In genomic region chr4:45676137-45676536, GRCm38 (mm10) we compare ENCODE assay signal across 10 mouse cellular contexts.
DNase-seq lines count a peak whose midpoint lies in the region; ATAC-seq and TF ChIP-seq lines count a peak whose summit lies in the region.
"Had no signal": no experiment of that assay in that cellular context is flagged by ENCODE, and none has a peak within 500 bp of the region (broad histone marks: within the 10 kb centered on the region; RNA-seq: fewer than 3 reads in every experiment).

No protein-coding gene starts in this region.

- TF ChIP-seq POLR2A in small intestine, adult 2 months (IDR thresholded peaks at IDR 0.05; ENCODE audit: low read depth, low read length), result no peak

- DNase-seq in adrenal gland, postnatal 14 days, result peak; percentile 14
- no peak for DNase-seq in adrenal gland, adult 8-10 months
- no peak for DNase-seq in liver, postnatal 0 days
- DNase-seq in liver, result no peak
- DNase-seq in kidney, postnatal 25 days, result peak; percentile 38 to 63
- DNase-seq in right cerebral cortex, postnatal 36 days (ENCODE audit: low spot score in 2 of 2), result no peak
- no peak for DNase-seq in heart, postnatal 14 days

- no peaks in the 10 kb centered on the region for H3K9me3 ChIP-seq in liver, postnatal 0 days (ENCODE audit: low read length)
- H3K9me3 ChIP-seq: G1E; limb, embryonic 10.5 days had no signal

- H3K27ac ChIP-seq in liver, postnatal 0 days (ENCODE audit: low read depth), result no peak overlapping the region
- H3K27ac ChIP-seq in small intestine, adult 2 months (ENCODE audit: insufficient read depth, low read depth, low read length), result no peak overlapping the region
- H3K27ac ChIP-seq: limb, embryonic 10.5 days had no signal

- H3K36me3 ChIP-seq in liver, postnatal 0 days (replicated peaks; ENCODE audit: insufficient read depth, low read length), result no peaks in the 10 kb centered on the region
- no peaks in the 10 kb centered on the region for H3K36me3 ChIP-seq in small intestine, adult 2 months (ENCODE audit: control insufficient read depth, insufficient read depth, low read length)
- H3K36me3 ChIP-seq: G1E; limb, embryonic 10.5 days had no signal

- H3K4me1 ChIP-seq in liver, postnatal 0 days (ENCODE audit: insufficient read depth), result no peaks in the 10 kb centered on the region
- no peaks in the 10 kb centered on the region for H3K4me1 ChIP-seq in small intestine, adult 2 months (ENCODE audit: control insufficient read depth, insufficient read depth, insufficient read length, low read length)

- ATAC-seq in liver, postnatal 0 days, result no peak

- TF ChIP-seq CTCF in liver, postnatal 0 days (IDR thresholded peaks at IDR 0.05; ENCODE audit: low read depth), result peak; percentile 30
- peak; percentile 32; the same call in 1 of the 2 replicates for TF ChIP-seq CTCF in small intestine, adult 2 months (IDR thresholded peaks at IDR 0.05; ENCODE audit: extremely low read depth, insufficient read length, insufficient replicate concordance, low read depth, low read length)

- intact Hi-C loops in heart, postnatal 14 days (cut with DNase I), result no loop called here

- H3K27me3 ChIP-seq in liver, postnatal 0 days (ENCODE audit: insufficient read depth, low read length), result no peaks in the 10 kb centered on the region
- H3K27me3 ChIP-seq in small intestine, adult 2 months (ENCODE audit: control insufficient read depth, insufficient read depth, low read length), result no peaks in the 10 kb centered on the region

- H3K4me2 ChIP-seq in liver, postnatal 0 days (ENCODE audit: low read depth, low read length), result no peak overlapping the region

- WGBS in liver, postnatal 0 days (ENCODE audit: insufficient replicate concordance), result 63% methylated on average over 6 of the region's 6 CpGs
- 48% methylated on average over 6 of the region's 6 CpGs for WGBS in small intestine, adult 2 months

- H3K9ac ChIP-seq in liver, postnatal 0 days (replicated peaks), result no peak overlapping the region

- no peak for TF ChIP-seq EP300 in liver, postnatal 0 days (IDR thresholded peaks at IDR 0.05; ENCODE audit: low read depth)

- no peak overlapping the region for H3K4me3 ChIP-seq in liver, postnatal 0 days (ENCODE audit: low read depth, low read length)
- H3K4me3 ChIP-seq in small intestine, adult 2 months (ENCODE audit: low read depth, low read length), result no peak overlapping the region
- H3K4me3 ChIP-seq: limb, embryonic 10.5 days had no signal

Comparison
In these comparisons a context has a peak if more than half of its experiments do, and no peak if none do; other contexts are left out.
1. DNase-seq: peak in adrenal gland, postnatal 14 days (single experiment) and kidney, postnatal 25 days (2 of 2); none in adrenal gland, adult 8-10 months (single experiment), liver, postnatal 0 days (single experiment), liver (single experiment), right cerebral cortex, postnatal 36 days (0 of 2) and heart, postnatal 14 days (0 of 2).